Mouse (Mus musculus): ENCODE data around the gene Slc2a12. TPM values are rescaled to one million over a fixed set of nuclear protein-coding genes. Genes with fewer than 3 reads are reported as not detected.

The Slc2a12 gene
- polyA plus RNA-seq, 2 experiments = 0.03 TPM; not detected in 1

DNA sequence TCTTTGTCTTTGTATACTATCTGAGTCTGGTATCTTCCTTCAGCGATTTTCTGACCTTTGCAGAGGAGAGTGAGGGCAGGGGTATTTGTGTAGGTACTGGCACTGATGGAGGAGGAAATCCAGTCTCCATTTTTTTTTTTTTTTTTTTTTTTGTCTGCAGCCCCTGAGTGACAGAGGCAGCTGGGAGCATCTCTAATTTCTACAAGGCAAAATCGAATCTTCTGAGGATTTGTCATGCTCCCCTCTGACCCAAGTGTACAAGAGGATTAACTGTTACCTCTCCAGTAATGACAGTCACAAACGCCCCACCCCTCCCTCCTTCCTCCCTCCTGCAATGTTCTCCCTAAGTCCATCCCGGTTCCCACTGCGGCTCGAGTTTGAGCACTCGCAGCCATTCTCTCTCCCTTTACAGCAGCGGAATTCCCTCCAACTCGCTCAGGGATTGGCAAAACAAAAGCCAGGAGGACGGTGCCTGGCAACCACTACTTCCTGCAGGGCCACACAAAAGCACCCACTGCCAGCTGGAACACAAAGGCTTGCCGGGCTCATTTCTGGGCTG is 35.9 kb upstream of the Slc2a12 start:
- 10% methylated on average over 11 of the region's 11 CpGs for WGBS (ENCODE audit: insufficient replicate concordance)
- no peak for DNase-seq (ENCODE audit: low read depth in 3 of 3, low spot score in 3 of 3)
- H3K4me2 ChIP-seq (ENCODE audit: low read depth) = no peak overlapping the region

GRCm38 (mm10) chr10:22613301-22613700 is 31.5 kb upstream of the Slc2a12 start:
- ATAC-seq (ENCODE audit: insufficient read depth) (no peak), DNase-seq (ENCODE audit: low read depth in 3 of 3, low spot score in 3 of 3) (no peak)
- Histone ChIP-seq H3K36me3 (replicated peaks; ENCODE audit: control insufficient read depth, insufficient read depth, low read depth) (no peaks in the 10 kb centered on the region), H3K4me3 (ENCODE audit: insufficient read depth in 1 of 2, low read depth in 2 of 2, low read length in 2 of 2) (no peak overlapping the region), H3K4me1 (replicated peaks; ENCODE audit: control insufficient read depth in 2 of 2, insufficient read depth in 2 of 2, low read length in 1 of 2) (no peaks in the 10 kb centered on the region), H3K4me2 (ENCODE audit: low read depth) (no peak overlapping the region), H3K27ac (no peak overlapping the region), H3K9ac (replicated peaks) (no peak overlapping the region), H3K27me3 (ENCODE audit: control insufficient read depth, insufficient read depth, low read length) (no peaks in the 10 kb centered on the region), H3K9me3 (ENCODE audit: control insufficient read depth, low read length) (no peaks in the 10 kb centered on the region)
- TF ChIP-seq EP300 (IDR thresholded peaks at IDR 0.05; ENCODE audit: low read depth) (no peak), CTCF (IDR thresholded peaks at IDR 0.05; ENCODE audit: low read depth) (no peak)
- 55% methylated on average over 5 of the region's 5 CpGs for WGBS (ENCODE audit: insufficient replicate concordance)

More for the DNA sequence above, 35.9 kb upstream of the Slc2a12 start:
- no peak for TF ChIP-seq EP300 (IDR thresholded peaks at IDR 0.05; ENCODE audit: low read depth)
- no peak for TF ChIP-seq CTCF (IDR thresholded peaks at IDR 0.05; ENCODE audit: low read depth)
- Histone ChIP-seq H3K9ac (replicated peaks) (no peak overlapping the region), H3K36me3 (replicated peaks; ENCODE audit: control insufficient read depth, insufficient read depth, low read depth) (no peaks in the 10 kb centered on the region), H3K9me3 (ENCODE audit: control insufficient read depth, low read length) (no peaks in the 10 kb centered on the region), H3K27ac (no peak overlapping the region), H3K27me3 (ENCODE audit: control insufficient read depth, insufficient read depth, low read length) (no peaks in the 10 kb centered on the region), H3K4me1 (replicated peaks; ENCODE audit: control insufficient read depth in 2 of 2, insufficient read depth in 2 of 2, low read length in 1 of 2) (no peaks in the 10 kb centered on the region), H3K4me3 (ENCODE audit: insufficient read depth in 1 of 2, low read depth in 2 of 2, low read length in 2 of 2) (no peak overlapping the region)
- no peak for ATAC-seq (ENCODE audit: insufficient read depth)

GRCm38 (mm10) chr10:22614554-22614953 is 30.3 kb upstream of the Slc2a12 start:
- TF ChIP-seq CTCF (IDR thresholded peaks at IDR 0.05; ENCODE audit: low read depth) = no peak
- no peak for TF ChIP-seq EP300 (IDR thresholded peaks at IDR 0.05; ENCODE audit: low read depth)
- no peak overlapping the region for H3K9ac ChIP-seq (replicated peaks)
- no peak overlapping the region for H3K4me2 ChIP-seq (ENCODE audit: low read depth)
- 63% methylated on average over 8 of the region's 8 CpGs for WGBS (ENCODE audit: insufficient replicate concordance)
- ATAC-seq (ENCODE audit: insufficient read depth) = no peak
- no peaks in the 10 kb centered on the region for H3K4me1 ChIP-seq (replicated peaks; ENCODE audit: control insufficient read depth in 2 of 2, insufficient read depth in 2 of 2, low read length in 1 of 2)
- no peaks in the 10 kb centered on the region for H3K9me3 ChIP-seq (ENCODE audit: control insufficient read depth, low read length)
- no peaks in the 10 kb centered on the region for H3K27me3 ChIP-seq (ENCODE audit: control insufficient read depth, insufficient read depth, low read length)
- no peak for DNase-seq (ENCODE audit: low read depth in 3 of 3, low spot score in 3 of 3)
- H3K36me3 ChIP-seq (replicated peaks; ENCODE audit: control insufficient read depth, insufficient read depth, low read depth) = no peaks in the 10 kb centered on the region
- no peak overlapping the region for H3K4me3 ChIP-seq (ENCODE audit: insufficient read depth in 1 of 2, low read depth in 2 of 2, low read length in 2 of 2)
- H3K27ac ChIP-seq = no peak overlapping the region

GRCm38 (mm10) chr10:22615309-22615708 is 29.5 kb upstream of the Slc2a12 start:
- DNase-seq (ENCODE audit: low read depth in 3 of 3, low spot score in 3 of 3) (no peak), ATAC-seq (ENCODE audit: insufficient read depth) (no peak)
- Histone ChIP-seq H3K4me3 (ENCODE audit: insufficient read depth in 1 of 2, low read depth in 2 of 2, low read length in 2 of 2) (no peak overlapping the region), H3K36me3 (replicated peaks; ENCODE audit: control insufficient read depth, insufficient read depth, low read depth) (no peaks in the 10 kb centered on the region), H3K27ac (no peak overlapping the region), H3K9ac (replicated peaks) (no peak overlapping the region), H3K4me1 (replicated peaks; ENCODE audit: control insufficient read depth in 2 of 2, insufficient read depth in 2 of 2, low read length in 1 of 2) (no peaks in the 10 kb centered on the region), H3K9me3 (ENCODE audit: control insufficient read depth, low read length) (no peaks in the 10 kb centered on the region), H3K4me2 (ENCODE audit: low read depth) (no peak overlapping the region), H3K27me3 (ENCODE audit: control insufficient read depth, insufficient read depth, low read length) (no peaks in the 10 kb centered on the region)
- WGBS (ENCODE audit: insufficient replicate concordance) = 51% methylated on average over 10 of the region's 10 CpGs
- TF ChIP-seq EP300 (IDR thresholded peaks at IDR 0.05; ENCODE audit: low read depth) = no peak
- no peak for TF ChIP-seq CTCF (IDR thresholded peaks at IDR 0.05; ENCODE audit: low read depth)

GRCm38 (mm10) chr10:22618842-22619241 is 26.0 kb upstream of the Slc2a12 start:
- TF ChIP-seq EP300 (IDR thresholded peaks at IDR 0.05; ENCODE audit: low read depth) (no peak), CTCF (IDR thresholded peaks at IDR 0.05; ENCODE audit: low read depth) (peak; percentile 39)
- no peak for ATAC-seq (ENCODE audit: insufficient read depth)
- Histone ChIP-seq H3K9ac (replicated peaks) (no peak overlapping the region), H3K4me3 (ENCODE audit: insufficient read depth in 1 of 2, low read depth in 2 of 2, low read length in 2 of 2) (no peak overlapping the region), H3K4me2 (ENCODE audit: low read depth) (no peak overlapping the region), H3K27me3 (ENCODE audit: control insufficient read depth, insufficient read depth, low read length) (no peaks in the 10 kb centered on the region), H3K27ac (no peak overlapping the region), H3K9me3 (ENCODE audit: control insufficient read depth, low read length) (no peaks in the 10 kb centered on the region), H3K4me1 (replicated peaks; ENCODE audit: control insufficient read depth in 2 of 2, insufficient read depth in 2 of 2, low read length in 1 of 2) (no peaks in the 10 kb centered on the region), H3K36me3 (replicated peaks; ENCODE audit: control insufficient read depth, insufficient read depth, low read depth) (no peaks in the 10 kb centered on the region)
- WGBS (ENCODE audit: insufficient replicate concordance) = 42% methylated on average over 2 of the region's 2 CpGs
- DNase-seq (ENCODE audit: low read depth in 3 of 3, low spot score in 3 of 3) = no peak

All from liver, embryonic 14.5 days (tissue).